Mouse (Mus musculus) midbrain, embryonic 12.5 days (tissue): Measurements from ENCODE around the gene Bcan. TPM values are rescaled to one million over a fixed set of nuclear protein-coding genes. Genes with fewer than 3 reads are reported as not detected.

Source experiments
- ATAC-seq: fragments of 200-750 bp; cut with Nextera tagmentation; 2 replicates; pipeline ENCODE4 v1.8.0; 2017; ENCODE audit warnings: low read depth, moderate TSS enrichment, moderate library complexity; ENCODE audit not compliant: low FRiP score
- H3K27ac ChIP-seq: fragments of 300-500 bp; sonication (generic); replicated peaks from 2 replicates; pipeline ENCODE4 v1.5.1; 2016; ENCODE audit warnings: mild to moderate bottlenecking
- H3K27me3 ChIP-seq: fragments of 300-500 bp; sonication (generic); 2 replicates; pipeline ENCODE4 v1.6.1; 2016; ENCODE audit warnings: mild to moderate bottlenecking
- H3K36me3 ChIP-seq: fragments of 300-500 bp; sonication (generic); 2 replicates; pipeline ENCODE4 v1.6.1; 2016
- H3K4me1 ChIP-seq: fragments of 300-500 bp; sonication (generic); 2 replicates; pipeline ENCODE4 v1.6.1; 2016
- H3K4me2 ChIP-seq: fragments of 300-500 bp; sonication (generic); replicated peaks from 2 replicates; pipeline ENCODE4 v1.6.1; 2016; ENCODE audit warnings: mild to moderate bottlenecking, moderate library complexity
- H3K4me3 ChIP-seq: fragments of 300-500 bp; sonication (generic); 2 replicates; pipeline ENCODE4 v1.5.1; 2016; ENCODE audit warnings: mild to moderate bottlenecking
- H3K9ac ChIP-seq: fragments of 300-500 bp; sonication (generic); replicated peaks from 2 replicates; pipeline ENCODE4 v1.6.1; 2016; ENCODE audit warnings: mild to moderate bottlenecking, moderate library complexity
- H3K9me3 ChIP-seq: fragments of 300-500 bp; sonication (generic); 2 replicates; pipeline ENCODE4 v1.6.1; 2016; ENCODE audit warnings: mild to moderate bottlenecking
- WGBS: fragments of 180-500 bp; shearing (Covaris S2); methylation state at CpG from one replicate; pipeline ENCODE4 v1.1.7; 2016; 5-methylcytosine and 5-hydroxymethylcytosine counted together
- polyA plus RNA-seq: library from polyadenylated mRNA; unstranded; fragments of >200 nt; fragmentation: Nextera tagmentation; extraction: Ambion mirVana; gene quantifications from 2 replicates; pipeline ENCODE4 v1.2.1, GENCODE M21; 2016

The Bcan gene
- polyA plus RNA-seq, 1 experiment from 2014 or later: 0.63 TPM

DNA sequence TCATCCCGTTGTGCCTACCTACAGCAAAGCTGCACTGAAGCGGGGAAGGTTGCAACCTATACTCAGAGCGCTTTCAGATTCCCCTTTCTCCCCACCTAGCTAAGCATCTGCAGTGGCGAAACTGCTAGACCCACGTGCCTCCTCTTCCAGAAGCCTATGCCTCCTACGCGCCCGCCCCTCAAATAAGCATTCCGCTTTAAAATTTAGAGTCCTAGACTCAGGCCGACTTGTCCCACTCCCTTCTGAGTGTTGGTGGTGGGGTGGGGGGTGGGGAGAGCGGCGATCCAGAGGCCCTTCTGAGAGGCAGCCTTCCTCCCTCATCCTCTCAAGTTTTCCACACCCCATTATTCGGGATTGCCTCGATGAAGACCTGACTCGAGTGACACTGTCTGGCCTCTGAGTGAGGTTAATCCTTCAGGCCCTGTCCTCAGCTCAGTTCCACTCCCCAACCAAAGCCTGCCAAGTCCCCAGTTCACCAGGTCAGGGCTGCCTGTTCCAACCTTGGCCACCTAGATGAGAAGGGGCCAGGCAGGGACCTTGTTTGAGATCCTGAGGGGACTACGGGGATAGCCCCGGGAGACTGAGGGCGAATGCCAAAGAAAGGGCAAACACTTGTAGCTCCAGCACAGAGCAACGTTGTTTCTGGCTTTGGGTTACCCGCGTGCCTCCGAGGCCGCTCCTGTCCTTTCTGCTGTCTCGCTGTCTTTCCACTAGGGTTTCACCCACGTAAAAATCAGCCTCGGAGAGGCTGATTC, 52.8 kb downstream of the Bcan start:
- peak; percentile 10; the same call in 1 of the 2 replicates for ATAC-seq
- WGBS: 1% methylated on average over 26 of the region's 26 CpGs
- H3K4me2 ChIP-seq: peak overlapping the region; percentile 67
- no peaks in the 10 kb centered on the region; the same call in 1 of the 2 replicates for H3K27me3 ChIP-seq
- peaks cover 79% of the 10 kb centered on the region for H3K4me1 ChIP-seq
- H3K4me3 ChIP-seq: peak overlapping the region; percentile 46
- peak overlapping the region; percentile 48; the same call in 1 of the 2 replicates for H3K9ac ChIP-seq
- peak overlapping the region; percentile 83 for H3K27ac ChIP-seq
- H3K9me3 ChIP-seq: no peaks in the 10 kb centered on the region
- peaks cover 7% of the 10 kb centered on the region; the same call in 1 of the 2 replicates for H3K36me3 ChIP-seq

DNA sequence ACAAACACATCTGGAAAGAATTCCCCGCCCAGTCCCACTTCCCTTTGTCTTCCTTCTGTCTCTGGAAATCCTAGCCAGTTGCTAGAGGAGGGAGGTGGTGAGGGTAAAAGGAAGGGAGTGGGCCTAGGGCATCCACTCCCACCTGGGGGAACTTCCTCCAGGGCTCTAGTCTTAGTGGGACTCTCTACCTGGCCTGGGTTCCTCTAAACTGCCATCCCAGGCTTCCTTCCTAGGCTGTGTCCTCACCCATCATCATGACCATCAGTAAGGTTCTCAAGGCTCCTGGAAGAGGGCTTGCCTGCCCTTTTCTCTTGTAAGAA, 53.5 kb downstream of the Bcan start:
- Histone ChIP-seq H3K9me3 (no peaks in the 10 kb centered on the region), H3K4me2 (peak overlapping the region; percentile 67; the same call in 1 of the 2 replicates), H3K27ac (peak overlapping the region; percentile 83), H3K9ac (peak overlapping the region; percentile 31; the same call in 1 of the 2 replicates), H3K27me3 (no peaks in the 10 kb centered on the region; the same call in 1 of the 2 replicates), H3K36me3 (peaks cover 15% of the 10 kb centered on the region), H3K4me3 (no peak overlapping the region), H3K4me1 (peaks cover 71% of the 10 kb centered on the region)
- ATAC-seq: no peak
- 15% methylated on average over 1 of the region's 1 CpGs for WGBS

DNA sequence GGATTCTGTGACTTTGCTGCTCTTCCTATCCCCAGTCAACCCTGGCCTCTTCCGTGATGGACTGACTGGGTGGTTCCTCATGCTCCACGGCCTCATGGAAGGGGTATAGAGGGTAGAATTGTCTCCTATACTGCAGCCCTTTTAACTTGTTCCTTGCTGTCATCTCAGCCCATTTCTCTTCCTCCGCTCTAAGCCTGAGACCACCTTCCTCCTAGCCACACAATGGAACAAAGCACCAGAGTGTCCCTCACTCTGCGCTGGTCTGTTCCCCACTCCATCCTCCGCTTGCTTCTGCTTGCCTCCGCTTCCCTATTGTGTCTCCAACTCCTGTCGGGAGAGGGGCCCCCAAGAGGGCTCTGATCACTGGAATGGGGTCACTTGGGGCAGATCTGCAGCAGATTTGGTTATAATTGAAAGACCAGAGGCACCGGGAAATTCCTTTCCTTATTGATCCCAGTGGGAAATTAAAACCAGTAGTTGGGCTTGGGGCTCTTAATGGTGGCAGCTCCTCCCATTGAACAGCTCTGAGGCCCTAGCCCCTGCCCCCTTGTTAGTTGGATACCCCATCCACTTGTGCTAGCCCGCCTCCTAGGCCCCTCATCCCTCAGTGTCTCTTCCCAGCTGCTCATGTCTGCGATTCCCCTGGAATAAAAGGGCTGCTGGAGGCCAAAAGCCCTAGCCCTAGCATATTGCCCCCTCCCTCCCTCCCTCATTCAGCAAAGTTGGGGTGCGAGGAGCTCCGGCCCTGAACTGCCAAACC, 54.1 kb downstream of the Bcan start:
- H3K9me3 ChIP-seq: no peaks in the 10 kb centered on the region
- H3K36me3 ChIP-seq: peaks cover 20% of the 10 kb centered on the region
- peak overlapping the region; percentile 67 for H3K4me2 ChIP-seq
- peak; percentile 24; the same call in 1 of the 2 replicates for ATAC-seq
- peaks cover 66% of the 10 kb centered on the region for H3K4me1 ChIP-seq
- WGBS: 7% methylated on average over 12 of the region's 12 CpGs
- no peak overlapping the region for H3K4me3 ChIP-seq
- H3K27me3 ChIP-seq: no peaks in the 10 kb centered on the region; the same call in 1 of the 2 replicates
- H3K9ac ChIP-seq: 0 out of 2 replicates have a peak overlapping the region, but pooled peaks have one; percentile 31
- peak overlapping the region; percentile 83 for H3K27ac ChIP-seq

DNA sequence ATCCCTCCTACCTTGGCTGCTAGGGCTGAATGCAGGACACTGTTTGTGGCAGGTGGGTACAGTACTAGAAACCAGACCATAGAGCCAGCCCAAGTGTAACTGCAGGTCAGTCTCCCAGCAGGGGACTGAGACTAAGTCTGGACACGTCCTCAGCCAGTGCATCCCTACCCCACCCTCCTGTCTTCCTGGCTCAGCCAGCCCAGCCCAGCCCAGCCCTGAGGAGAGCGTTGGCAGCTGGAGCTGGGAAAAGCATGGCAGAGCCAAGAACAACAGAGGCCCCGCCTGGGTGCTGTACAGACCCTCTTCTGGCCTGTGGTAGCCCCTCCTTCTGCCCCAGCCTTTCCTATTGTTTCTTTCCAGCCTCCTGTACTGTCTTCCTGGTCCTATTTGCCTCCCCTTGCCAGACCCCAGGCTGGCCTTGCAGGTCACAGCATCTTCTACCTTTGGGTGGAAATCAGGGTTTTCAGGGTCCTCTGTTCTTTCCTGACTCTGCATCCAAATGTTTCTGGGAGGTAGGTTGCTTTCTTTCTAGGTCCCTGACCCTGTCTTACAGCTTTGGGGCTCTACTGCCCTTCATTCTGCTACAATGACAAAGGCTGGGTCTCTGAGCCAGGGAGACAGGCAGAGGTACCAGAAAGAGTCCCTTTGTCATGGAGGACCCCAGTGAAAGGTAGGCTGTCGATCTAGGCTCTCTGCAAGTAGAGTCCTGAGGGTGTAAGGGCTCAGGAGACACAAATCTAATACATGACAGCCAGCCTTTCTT, 55.0 kb downstream of the Bcan start:
- Histone ChIP-seq H3K27me3 (no peaks in the 10 kb centered on the region; the same call in 1 of the 2 replicates), H3K4me1 (peaks cover 58% of the 10 kb centered on the region), H3K4me3 (no peak overlapping the region), H3K4me2 (no peak overlapping the region), H3K9ac (no peak overlapping the region), H3K27ac (peak overlapping the region; percentile 83), H3K36me3 (peaks cover 28% of the 10 kb centered on the region), H3K9me3 (no peaks in the 10 kb centered on the region)
- no peak for ATAC-seq
- WGBS: 8% methylated on average over 4 of the region's 4 CpGs

DNA sequence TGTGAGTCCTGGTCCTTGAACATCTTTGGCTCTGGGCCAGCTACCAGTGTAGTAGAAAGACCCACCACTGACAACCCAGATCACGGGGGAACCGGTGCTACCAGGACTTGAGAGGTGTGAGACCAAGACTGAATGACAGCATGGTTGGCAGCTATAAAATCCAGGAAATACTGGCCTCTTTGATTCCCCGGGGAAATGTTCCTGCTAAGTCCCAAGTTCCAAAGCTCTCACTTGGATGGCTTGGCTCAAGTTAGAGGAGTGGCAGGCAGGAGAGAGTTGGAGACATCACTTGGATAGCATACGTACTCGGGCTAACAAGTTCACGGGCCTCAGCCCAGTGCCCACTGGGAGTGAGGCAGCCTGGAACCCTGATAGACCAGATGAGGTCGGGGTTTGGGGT, 56.4 kb downstream of the Bcan start:
- H3K9me3 ChIP-seq: no peaks in the 10 kb centered on the region
- WGBS: 88% methylated on average over 7 of the region's 7 CpGs
- H3K4me3 ChIP-seq: no peak overlapping the region
- H3K4me2 ChIP-seq: no peak overlapping the region
- H3K4me1 ChIP-seq: peaks cover 44% of the 10 kb centered on the region
- no peak overlapping the region for H3K27ac ChIP-seq
- H3K27me3 ChIP-seq: no peaks in the 10 kb centered on the region
- no peak for ATAC-seq
- no peak overlapping the region for H3K9ac ChIP-seq
- peaks cover 43% of the 10 kb centered on the region for H3K36me3 ChIP-seq

DNA sequence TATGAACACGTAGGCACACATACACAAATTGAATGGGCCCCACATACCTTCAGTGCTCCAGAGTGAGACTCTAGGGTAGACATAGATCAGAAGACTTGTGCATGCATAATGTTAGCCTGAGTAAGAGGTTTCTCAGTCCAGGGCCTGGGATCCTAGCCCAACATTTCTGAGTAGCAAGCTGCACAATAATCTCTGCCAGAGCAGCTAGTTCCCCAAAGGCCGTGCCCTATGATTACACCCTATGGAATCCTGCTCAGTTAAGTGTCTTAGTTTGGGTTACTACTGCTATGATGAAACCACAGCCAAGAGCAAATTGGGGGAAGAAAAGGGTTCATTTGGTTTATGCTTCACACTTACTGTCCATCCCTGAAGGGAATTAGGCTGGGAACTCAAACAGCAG, 57.6 kb downstream of the Bcan start:
- ATAC-seq: no peak
- Histone ChIP-seq H3K9ac (no peak overlapping the region), H3K9me3 (no peaks in the 10 kb centered on the region), H3K4me3 (no peak overlapping the region), H3K4me2 (no peak overlapping the region), H3K27ac (no peak overlapping the region), H3K4me1 (peaks cover 32% of the 10 kb centered on the region), H3K27me3 (no peaks in the 10 kb centered on the region), H3K36me3 (peaks cover 54% of the 10 kb centered on the region)
- 93% methylated on average over 2 of the region's 2 CpGs for WGBS

DNA sequence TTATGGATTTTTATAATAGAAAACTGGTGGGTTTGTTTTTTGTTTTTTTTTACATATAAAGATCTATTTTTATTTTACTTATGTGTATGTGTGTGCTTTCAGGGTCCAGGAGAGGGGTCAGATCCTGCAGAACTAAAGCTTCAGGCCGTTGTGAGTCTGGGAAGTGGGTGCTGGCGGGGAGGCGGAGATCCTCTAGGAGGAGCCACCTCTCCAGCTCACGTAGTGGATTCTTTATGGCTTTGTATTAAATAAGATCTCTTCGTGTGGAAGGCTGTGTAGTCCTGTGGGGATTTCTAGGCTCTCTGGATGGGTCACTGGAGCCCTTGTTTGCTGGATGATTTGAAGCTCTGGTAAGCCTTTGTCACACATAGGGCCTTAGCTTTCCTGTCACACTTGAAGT, 59.4 kb downstream of the Bcan start:
- Histone ChIP-seq H3K9me3 (no peaks in the 10 kb centered on the region), H3K36me3 (peaks cover 64% of the 10 kb centered on the region), H3K27me3 (no peaks in the 10 kb centered on the region), H3K4me1 (peaks cover 20% of the 10 kb centered on the region), H3K27ac (no peak overlapping the region), H3K9ac (no peak overlapping the region), H3K4me2 (no peak overlapping the region), H3K4me3 (no peak overlapping the region)
- no peak for ATAC-seq
- 64% methylated on average over 5 of the region's 5 CpGs for WGBS

Other genes with a start within 250 kb of the Bcan start
- gene Ntrk1, start 205.1 kb downstream of the Bcan start, polyA plus RNA-seq: 3.0 and 3.9 TPM in 2 replicates
- gene Insrr, start 203.3 kb downstream of the Bcan start, polyA plus RNA-seq: 1.2 TPM in 2 replicates
- 8.9 and 12.6 TPM in 2 replicates for gene Pear1, start 175.9 kb downstream of the Bcan start, polyA plus RNA-seq
- not detected in 2 replicates for gene Sh2d2a, start 153.5 kb downstream of the Bcan start, polyA plus RNA-seq
- 15.7 and 15.9 TPM in 2 replicates for gene Prcc, start 114.6 kb downstream of the Bcan start, polyA plus RNA-seq
- gene Hdgf, start 93.9 kb downstream of the Bcan start, polyA plus RNA-seq: 233 and 243 TPM in 2 replicates
- gene Mrpl24, start 80.7 kb downstream of the Bcan start, polyA plus RNA-seq: 73.5 and 77.8 TPM in 2 replicates
- 78.7 and 79.0 TPM in 2 replicates for gene Isg20l2, start 69.9 kb downstream of the Bcan start, polyA plus RNA-seq
- gene Rrnad1, start 69.5 kb downstream of the Bcan start, polyA plus RNA-seq: 23.5 and 24.2 TPM in 2 replicates
- 291 and 335 TPM in 2 replicates for gene Crabp2, start 51.6 kb downstream of the Bcan start, polyA plus RNA-seq
- 183 and 196 TPM in 2 replicates for gene Nes, start 29.2 kb downstream of the Bcan start, polyA plus RNA-seq
- gene Hapln2, start 27.4 kb upstream of the Bcan start, polyA plus RNA-seq: 0.13 and 0.43 TPM in 2 replicates
- 26.5 and 27.1 TPM in 2 replicates for gene Gpatch4, start 42.9 kb upstream of the Bcan start, polyA plus RNA-seq
- gene Naxe, start 58.3 kb upstream of the Bcan start, polyA plus RNA-seq: 124 and 128 TPM in 2 replicates
- not detected in 2 replicates for gene Ttc24, start 78.1 kb upstream of the Bcan start, polyA plus RNA-seq
- gene Iqgap3, start 81.7 kb upstream of the Bcan start, polyA plus RNA-seq: 20.7 and 20.8 TPM in 2 replicates
- 15.1 and 17.6 TPM in 2 replicates for gene Mef2d, start 142.1 kb upstream of the Bcan start, polyA plus RNA-seq